Mouse (Mus musculus) cerebellum, adult 18-20 months (tissue): ENCODE measurements at regions not wholly inside any gene's neighbourhood (a gene's known extent, or its start where the extent isn't known, plus 50 kb on each side); places are given as distances from the start of the nearest gene placed in this dataset.

Experiments
- DNase-seq, 2 experiments: peaks; one replicate each; pipeline ENCODE4 v3.0.0; 2021

- no peak for DNase-seq
Measured at GRCm38 (mm10) chr11:24342176-24342575, 264.3 kb downstream of the Bcl11a start.

- no peak for DNase-seq
Measured at GRCm38 (mm10) chr11:24342732-24343131, 264.9 kb downstream of the Bcl11a start.

GRCm38 (mm10) chr11:24347225-24347624 lies 269.4 kb downstream of the Bcl11a start:
- no peak for DNase-seq

- no peak for DNase-seq
Measured at GRCm38 (mm10) chr11:24348741-24349140, 270.9 kb downstream of the Bcl11a start.

- DNase-seq = no peak
Measured at GRCm38 (mm10) chr11:24349967-24350643, 272.2 kb downstream of the Bcl11a start.

GRCm38 (mm10) chr11:24350839-24351238 lies 273.0 kb downstream of the Bcl11a start:
- no peak for DNase-seq

GRCm38 (mm10) chr11:24352071-24352470 lies 274.2 kb downstream of the Bcl11a start:
- no peak for DNase-seq

GRCm38 (mm10) chr11:24353056-24353455 lies 275.2 kb downstream of the Bcl11a start:
- DNase-seq = no peak

- no peak for DNase-seq
Measured at GRCm38 (mm10) chr11:24357388-24357787, 279.5 kb downstream of the Bcl11a start.

GRCm38 (mm10) chr11:24359086-24359485 lies 281.2 kb downstream of the Bcl11a start:
- DNase-seq = no peak

- no peak for DNase-seq
Measured at GRCm38 (mm10) chr11:24361998-24362687, 284.3 kb downstream of the Bcl11a start.

- DNase-seq = no peak
Measured at GRCm38 (mm10) chr11:24362688-24363035, 284.8 kb downstream of the Bcl11a start.

GRCm38 (mm10) chr11:24363418-24364364 lies 285.8 kb downstream of the Bcl11a start:
- DNase-seq = no peak

GRCm38 (mm10) chr11:24370198-24370860 lies 292.5 kb downstream of the Bcl11a start:
- no peak for DNase-seq

- DNase-seq = no peak
Measured at GRCm38 (mm10) chr11:24370861-24371686, 293.2 kb downstream of the Bcl11a start.

- DNase-seq = no peak
Measured at GRCm38 (mm10) chr11:24371687-24371950, 293.8 kb downstream of the Bcl11a start.

- DNase-seq = no peak
Measured at GRCm38 (mm10) chr11:24371963-24372362, 294.1 kb downstream of the Bcl11a start.

GRCm38 (mm10) chr11:24372616-24373015 lies 294.8 kb downstream of the Bcl11a start:
- DNase-seq = no peak

- no peak for DNase-seq
Measured at GRCm38 (mm10) chr11:24373301-24373700, 295.4 kb downstream of the Bcl11a start.

- DNase-seq = no peak
Measured at GRCm38 (mm10) chr11:24377530-24377929, 299.7 kb downstream of the Bcl11a start.

- no peak for DNase-seq
Measured at GRCm38 (mm10) chr11:24390578-24390977, 312.7 kb downstream of the Bcl11a start.

GRCm38 (mm10) chr11:24391385-24391784 lies 313.5 kb downstream of the Bcl11a start:
- DNase-seq = no peak
